Mouse (Mus musculus): ENCODE data around the gene Npb. TPM values are rescaled to one million over a fixed set of nuclear protein-coding genes. Genes with fewer than 3 reads are reported as not detected.
"Not testable (repeated sequence)": the region's sequence is repeated elsewhere in the genome, so short reads cannot be mapped to it uniquely, and the experiment has no call there.

The Npb gene
- polyA plus RNA-seq (2014; fragmentation: Nextera tagmentation; extraction: Ambion mirVana): 17.5 and 18.9 TPM in 2 replicates

- Histone ChIP-seq H3K4me3 (ENCODE audit: control insufficient read depth in 1 of 2, insufficient read depth in 1 of 2, low read depth in 1 of 2, low read length in 2 of 2) (peak within 1 kb of the TSS; percentile 37 to 38), H3K4me2 (ENCODE audit: low read length) (peak within 1 kb of the TSS; percentile 79), H3K36me3 (ENCODE audit: control insufficient read depth, insufficient read depth, low read length) (peaks cover 60% of the 10 kb centered on the region), H3K9me3 (ENCODE audit: control insufficient read depth, low read length) (no peaks in the 10 kb centered on the region), H3K27ac (replicated peaks in 1 of 2; ENCODE audit: control insufficient read depth in 1 of 2, insufficient read depth in 1 of 2, low read depth in 2 of 2, low read length in 2 of 2) (peak within 1 kb of the TSS; percentile 30 to 31), H3K4me1 (ENCODE audit: control insufficient read depth in 2 of 2, insufficient read depth in 2 of 2, low read length in 2 of 2) (peaks cover 16 to 23% of the 10 kb centered on the region in 2 experiments), H3K9ac (ENCODE audit: low read length) (peak within 1 kb of the TSS; percentile 75), H3K27me3 (ENCODE audit: control insufficient read depth, insufficient read depth, low read length) (no peaks in the 10 kb centered on the region)
- ATAC-seq (ENCODE audit: insufficient number of reproducible peaks, insufficient read depth, low FRiP score, low read depth): no peak
- 4% methylated on average over 45 of the region's 45 CpGs for WGBS
These were observed at the start of gene Npb for GRCm38 (mm10) chr11:120608241-120609034. Npb (plus strand) TSS chr11:120608477.

- not testable (repeated sequence) for ATAC-seq (ENCODE audit: insufficient number of reproducible peaks, insufficient read depth, low FRiP score, low read depth); H3K27ac ChIP-seq (replicated peaks in 1 of 2; ENCODE audit: control insufficient read depth in 1 of 2, insufficient read depth in 1 of 2, low read depth in 2 of 2, low read length in 2 of 2); H3K9me3 ChIP-seq (ENCODE audit: control insufficient read depth, low read length); H3K4me3 ChIP-seq (ENCODE audit: control insufficient read depth in 1 of 2, insufficient read depth in 1 of 2, low read depth in 1 of 2, low read length in 2 of 2); H3K4me2 ChIP-seq (ENCODE audit: low read length); H3K27me3 ChIP-seq (ENCODE audit: control insufficient read depth, insufficient read depth, low read length); H3K9ac ChIP-seq (ENCODE audit: low read length)
- Histone ChIP-seq H3K4me1 (ENCODE audit: control insufficient read depth in 2 of 2, insufficient read depth in 2 of 2, low read length in 2 of 2) (peaks cover 7 to 11% of the 10 kb centered on the region in 2 experiments; a peak in 3 of 4 replicates), H3K36me3 (ENCODE audit: control insufficient read depth, insufficient read depth, low read length) (peaks cover 51% of the 10 kb centered on the region)
- 84% methylated on average over 6 of the region's 6 CpGs for WGBS
These were observed 49.4 kb upstream of the Npb start for GRCm38 (mm10) chr11:120558843-120559242.

- no peak overlapping the region for H3K4me3 ChIP-seq (ENCODE audit: control insufficient read depth in 1 of 2, insufficient read depth in 1 of 2, low read depth in 1 of 2, low read length in 2 of 2)
- WGBS: 91% methylated on average over 13 of the region's 13 CpGs
- no peaks in the 10 kb centered on the region for H3K27me3 ChIP-seq (ENCODE audit: control insufficient read depth, insufficient read depth, low read length)
- H3K36me3 ChIP-seq (ENCODE audit: control insufficient read depth, insufficient read depth, low read length): peaks cover 74% of the 10 kb centered on the region
- H3K4me1 ChIP-seq (ENCODE audit: control insufficient read depth in 2 of 2, insufficient read depth in 2 of 2, low read length in 2 of 2): no peaks in the 10 kb centered on the region
- H3K4me2 ChIP-seq (ENCODE audit: low read length): no peak overlapping the region
- H3K9me3 ChIP-seq (ENCODE audit: control insufficient read depth, low read length): 0 out of 2 replicates have a peak, but pooled peaks cover 5% of the 10 kb centered on the region
- no peak overlapping the region for H3K27ac ChIP-seq (replicated peaks in 1 of 2; ENCODE audit: control insufficient read depth in 1 of 2, insufficient read depth in 1 of 2, low read depth in 2 of 2, low read length in 2 of 2)
- ATAC-seq (ENCODE audit: insufficient number of reproducible peaks, insufficient read depth, low FRiP score, low read depth): no peak
- H3K9ac ChIP-seq (ENCODE audit: low read length): no peak overlapping the region
These were observed 47.1 kb upstream of the Npb start for GRCm38 (mm10) chr11:120560952-120561728.

- Histone ChIP-seq H3K4me2 (ENCODE audit: low read length) (no peak overlapping the region), H3K9me3 (ENCODE audit: control insufficient read depth, low read length) (no peaks in the 10 kb centered on the region), H3K27ac (replicated peaks in 1 of 2; ENCODE audit: control insufficient read depth in 1 of 2, insufficient read depth in 1 of 2, low read depth in 2 of 2, low read length in 2 of 2) (no peak overlapping the region), H3K9ac (ENCODE audit: low read length) (no peak overlapping the region), H3K27me3 (ENCODE audit: control insufficient read depth, insufficient read depth, low read length) (no peaks in the 10 kb centered on the region), H3K4me3 (ENCODE audit: control insufficient read depth in 1 of 2, insufficient read depth in 1 of 2, low read depth in 1 of 2, low read length in 2 of 2) (no peak overlapping the region), H3K36me3 (ENCODE audit: control insufficient read depth, insufficient read depth, low read length) (peaks cover 92% of the 10 kb centered on the region), H3K4me1 (ENCODE audit: control insufficient read depth in 2 of 2, insufficient read depth in 2 of 2, low read length in 2 of 2) (no peaks in the 10 kb centered on the region)
- ATAC-seq (ENCODE audit: insufficient number of reproducible peaks, insufficient read depth, low FRiP score, low read depth): no peak
- WGBS: 95% methylated on average over 13 of the region's 13 CpGs
These were observed 45.3 kb upstream of the Npb start for GRCm38 (mm10) chr11:120562949-120563348.

- no peaks in the 10 kb centered on the region for H3K27me3 ChIP-seq (ENCODE audit: control insufficient read depth, insufficient read depth, low read length)
- no peaks in the 10 kb centered on the region for H3K4me1 ChIP-seq (ENCODE audit: control insufficient read depth in 2 of 2, insufficient read depth in 2 of 2, low read length in 2 of 2)
- H3K9ac ChIP-seq (ENCODE audit: low read length): no peak overlapping the region
- WGBS: 84% methylated on average over 9 of the region's 9 CpGs
- no peak overlapping the region for H3K4me2 ChIP-seq (ENCODE audit: low read length)
- peaks cover 99% of the 10 kb centered on the region for H3K36me3 ChIP-seq (ENCODE audit: control insufficient read depth, insufficient read depth, low read length)
- ATAC-seq (ENCODE audit: insufficient number of reproducible peaks, insufficient read depth, low FRiP score, low read depth): no peak
- H3K27ac ChIP-seq (replicated peaks in 1 of 2; ENCODE audit: control insufficient read depth in 1 of 2, insufficient read depth in 1 of 2, low read depth in 2 of 2, low read length in 2 of 2): no peak overlapping the region
- no peak overlapping the region for H3K4me3 ChIP-seq (ENCODE audit: control insufficient read depth in 1 of 2, insufficient read depth in 1 of 2, low read depth in 1 of 2, low read length in 2 of 2)
- no peaks in the 10 kb centered on the region for H3K9me3 ChIP-seq (ENCODE audit: control insufficient read depth, low read length)
These were observed 43.2 kb upstream of the Npb start for GRCm38 (mm10) chr11:120565114-120565513.

- Histone ChIP-seq H3K27ac (replicated peaks in 1 of 2; ENCODE audit: control insufficient read depth in 1 of 2, insufficient read depth in 1 of 2, low read depth in 2 of 2, low read length in 2 of 2) (no peak overlapping the region), H3K4me3 (ENCODE audit: control insufficient read depth in 1 of 2, insufficient read depth in 1 of 2, low read depth in 1 of 2, low read length in 2 of 2) (no peak overlapping the region), H3K4me1 (ENCODE audit: control insufficient read depth in 2 of 2, insufficient read depth in 2 of 2, low read length in 2 of 2) (peaks cover 6 to 12% of the 10 kb centered on the region in 2 experiments), H3K4me2 (ENCODE audit: low read length) (no peak overlapping the region), H3K27me3 (ENCODE audit: control insufficient read depth, insufficient read depth, low read length) (no peaks in the 10 kb centered on the region), H3K9ac (ENCODE audit: low read length) (no peak overlapping the region), H3K36me3 (ENCODE audit: control insufficient read depth, insufficient read depth, low read length) (peaks cover 84% of the 10 kb centered on the region), H3K9me3 (ENCODE audit: control insufficient read depth, low read length) (no peaks in the 10 kb centered on the region)
- 89% methylated on average over 6 of the region's 6 CpGs for WGBS
- ATAC-seq (ENCODE audit: insufficient number of reproducible peaks, insufficient read depth, low FRiP score, low read depth): no peak
These were observed 40.0 kb upstream of the Npb start for GRCm38 (mm10) chr11:120568324-120568723.

- Histone ChIP-seq H3K27ac (replicated peaks in 1 of 2; ENCODE audit: control insufficient read depth in 1 of 2, insufficient read depth in 1 of 2, low read depth in 2 of 2, low read length in 2 of 2) (no peak overlapping the region), H3K9me3 (ENCODE audit: control insufficient read depth, low read length) (no peaks in the 10 kb centered on the region), H3K9ac (ENCODE audit: low read length) (peak overlapping the region; percentile 94), H3K4me1 (ENCODE audit: control insufficient read depth in 2 of 2, insufficient read depth in 2 of 2, low read length in 2 of 2) (peaks cover 9 to 24% of the 10 kb centered on the region in 2 experiments), H3K4me3 (ENCODE audit: control insufficient read depth in 1 of 2, insufficient read depth in 1 of 2, low read depth in 1 of 2, low read length in 2 of 2) (peak overlapping the region; percentile 87; a peak in 2 of 4 replicates), H3K36me3 (ENCODE audit: control insufficient read depth, insufficient read depth, low read length) (peaks cover 56% of the 10 kb centered on the region), H3K4me2 (ENCODE audit: low read length) (peak overlapping the region; percentile 91), H3K27me3 (ENCODE audit: control insufficient read depth, insufficient read depth, low read length) (no peaks in the 10 kb centered on the region)
- ATAC-seq (ENCODE audit: insufficient number of reproducible peaks, insufficient read depth, low FRiP score, low read depth): no peak
- WGBS: 41% methylated on average over 3 of the region's 3 CpGs
These were observed 37.2 kb upstream of the Npb start for GRCm38 (mm10) chr11:120571122-120571521.
